Mouse (Mus musculus): Measurements from ENCODE around the gene Ppm1a.

Gene Ppm1a

GRCm38 (mm10) chr12:72757086-72757485 is at the start of gene Ppm1a:
Ppm1a (plus strand) TSS chr12:72757455.
- no peak for DNase-seq

GRCm38 (mm10) chr12:72709981-72710380 is 47.3 kb upstream of the Ppm1a start:
- no peak for DNase-seq

GRCm38 (mm10) chr12:72714896-72715295 is 42.4 kb upstream of the Ppm1a start:
- DNase-seq = no peak

GRCm38 (mm10) chr12:72715846-72716245 is 41.4 kb upstream of the Ppm1a start:
- no peak for DNase-seq

- no peak for DNase-seq
These were observed 38.2 kb upstream of the Ppm1a start for GRCm38 (mm10) chr12:72719046-72719445.

- no peak for DNase-seq
These were observed 37.7 kb upstream of the Ppm1a start for GRCm38 (mm10) chr12:72719452-72720087.

- no peak for DNase-seq
These were observed 35.5 kb upstream of the Ppm1a start for GRCm38 (mm10) chr12:72721710-72722109.

- no peak for DNase-seq
These were observed 33.3 kb upstream of the Ppm1a start for GRCm38 (mm10) chr12:72723965-72724364.

- no peak for DNase-seq
These were observed 30.2 kb upstream of the Ppm1a start for GRCm38 (mm10) chr12:72727021-72727420.

GRCm38 (mm10) chr12:72727611-72728010 is 29.6 kb upstream of the Ppm1a start:
- DNase-seq = no peak

- DNase-seq = no peak
These were observed 23.1 kb upstream of the Ppm1a start for GRCm38 (mm10) chr12:72734112-72734511.

GRCm38 (mm10) chr12:72741176-72741575 is 16.1 kb upstream of the Ppm1a start:
- no peak for DNase-seq

GRCm38 (mm10) chr12:72744803-72745360 is 12.4 kb upstream of the Ppm1a start:
- no peak for DNase-seq

- DNase-seq = no peak
These were observed 11.8 kb upstream of the Ppm1a start for GRCm38 (mm10) chr12:72745486-72745885.

GRCm38 (mm10) chr12:72748341-72748740 is 8.9 kb upstream of the Ppm1a start:
- DNase-seq = no peak

GRCm38 (mm10) chr12:72748841-72749240 is 8.4 kb upstream of the Ppm1a start:
- no peak for DNase-seq

- DNase-seq = no peak
These were observed 7.8 kb upstream of the Ppm1a start for GRCm38 (mm10) chr12:72749500-72749899.

GRCm38 (mm10) chr12:72750016-72750415 is 7.2 kb upstream of the Ppm1a start:
- DNase-seq = no peak

GRCm38 (mm10) chr12:72750606-72751005 is 6.6 kb upstream of the Ppm1a start:
- no peak for DNase-seq

GRCm38 (mm10) chr12:72757596-72757995 is 341 bp downstream of the Ppm1a start:
- DNase-seq = no peak

GRCm38 (mm10) chr12:72759956-72760355 is 2.7 kb downstream of the Ppm1a start:
- no peak for DNase-seq

- peak; percentile 98 for DNase-seq
These were observed 3.3 kb downstream of the Ppm1a start for GRCm38 (mm10) chr12:72760376-72761229.

- no peak for DNase-seq
These were observed 4.0 kb downstream of the Ppm1a start for GRCm38 (mm10) chr12:72761230-72761648.

Measured in right cerebral cortex, postnatal 14 days (tissue).